Mouse (Mus musculus): ENCODE data around the gene Vmn1r131. TPM values are rescaled to one million over a fixed set of nuclear protein-coding genes. Genes with fewer than 3 reads are reported as not detected.
"Not testable (repeated sequence)": the region's sequence is repeated elsewhere in the genome, so short reads cannot be mapped to it uniquely, and the experiment has no call there.

The Vmn1r131 gene
- not detected in 2 replicates for total RNA-seq (2017)

- ATAC-seq (ENCODE audit: extremely low read depth, insufficient number of reproducible peaks, low FRiP score, poor library complexity, severe bottlenecking), result not testable (repeated sequence)
Observed at GRCm38 (mm10) chr7:21545990-21546389, at the start of gene Vmn1r131. Gene Vmn1r131 (minus strand): TSS chr7:21546090.

GRCm38 (mm10) chr7:21511480-21511879, 34.4 kb downstream of the Vmn1r131 start, which contains the start of gene Vmn1r130:
Gene Vmn1r130 (plus strand): TSS chr7:21511780.
- ATAC-seq (ENCODE audit: extremely low read depth, insufficient number of reproducible peaks, low FRiP score, poor library complexity, severe bottlenecking), result not testable (repeated sequence)

Other genes starting within 250 kb of the Vmn1r131 start
- not detected in 2 replicates for gene Vmn1r126, start 244.6 kb downstream of the Vmn1r131 start, total RNA-seq (2017)
- gene Vmn1r127, start 226.2 kb downstream of the Vmn1r131 start, total RNA-seq (2017), result not detected in 2 replicates
- gene Vmn1r128, start 196.7 kb downstream of the Vmn1r131 start, total RNA-seq (2017), result not detected in 2 replicates
- not detected in 2 replicates for gene Vmn1r129, start 184.8 kb downstream of the Vmn1r131 start, total RNA-seq (2017)
- gene Gm6882, start 113.3 kb downstream of the Vmn1r131 start, total RNA-seq (2017), result not detected in 2 replicates
- not detected in 2 replicates for gene Vmn1r130, start 34.3 kb downstream of the Vmn1r131 start, total RNA-seq (2017)
- gene Vmn1r132, start 68.0 kb upstream of the Vmn1r131 start, total RNA-seq (2017), result not detected in 2 replicates
- not detected in 2 replicates for gene Gm4175, start 215.4 kb upstream of the Vmn1r131 start, total RNA-seq (2017)